Mouse (Mus musculus): Measurements from ENCODE around the gene Spock3.
"Not testable (repeated sequence)": the region's sequence is repeated elsewhere in the genome, so short reads cannot be mapped to it uniquely, and the experiment has no call there.

Spock3 gene

DNA sequence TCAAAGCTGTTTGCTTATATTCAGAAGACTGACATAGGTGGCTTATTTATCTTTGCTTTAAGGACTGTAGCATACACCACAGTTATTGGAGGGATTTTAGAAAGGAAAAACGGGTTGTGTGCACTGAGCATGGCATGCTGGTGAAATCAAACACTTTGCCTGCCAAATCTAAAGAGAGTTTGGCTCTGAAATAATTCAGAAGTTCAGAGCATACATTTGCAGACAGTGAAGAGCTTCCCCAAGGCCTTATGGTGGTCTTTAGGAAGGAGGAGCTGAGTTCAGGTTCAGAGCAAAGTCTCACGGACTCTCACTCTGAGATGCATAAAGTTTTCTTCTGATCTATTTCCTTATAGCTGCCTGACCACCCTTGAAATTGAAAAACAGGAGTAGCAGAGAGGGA is at the start of gene Spock3:
Spock3 (plus strand) TSS at position 301 of the 400 bp plus-strand sequence.
- DNase-seq (ENCODE audit: low spot score in 2 of 2) = no peak

DNA sequence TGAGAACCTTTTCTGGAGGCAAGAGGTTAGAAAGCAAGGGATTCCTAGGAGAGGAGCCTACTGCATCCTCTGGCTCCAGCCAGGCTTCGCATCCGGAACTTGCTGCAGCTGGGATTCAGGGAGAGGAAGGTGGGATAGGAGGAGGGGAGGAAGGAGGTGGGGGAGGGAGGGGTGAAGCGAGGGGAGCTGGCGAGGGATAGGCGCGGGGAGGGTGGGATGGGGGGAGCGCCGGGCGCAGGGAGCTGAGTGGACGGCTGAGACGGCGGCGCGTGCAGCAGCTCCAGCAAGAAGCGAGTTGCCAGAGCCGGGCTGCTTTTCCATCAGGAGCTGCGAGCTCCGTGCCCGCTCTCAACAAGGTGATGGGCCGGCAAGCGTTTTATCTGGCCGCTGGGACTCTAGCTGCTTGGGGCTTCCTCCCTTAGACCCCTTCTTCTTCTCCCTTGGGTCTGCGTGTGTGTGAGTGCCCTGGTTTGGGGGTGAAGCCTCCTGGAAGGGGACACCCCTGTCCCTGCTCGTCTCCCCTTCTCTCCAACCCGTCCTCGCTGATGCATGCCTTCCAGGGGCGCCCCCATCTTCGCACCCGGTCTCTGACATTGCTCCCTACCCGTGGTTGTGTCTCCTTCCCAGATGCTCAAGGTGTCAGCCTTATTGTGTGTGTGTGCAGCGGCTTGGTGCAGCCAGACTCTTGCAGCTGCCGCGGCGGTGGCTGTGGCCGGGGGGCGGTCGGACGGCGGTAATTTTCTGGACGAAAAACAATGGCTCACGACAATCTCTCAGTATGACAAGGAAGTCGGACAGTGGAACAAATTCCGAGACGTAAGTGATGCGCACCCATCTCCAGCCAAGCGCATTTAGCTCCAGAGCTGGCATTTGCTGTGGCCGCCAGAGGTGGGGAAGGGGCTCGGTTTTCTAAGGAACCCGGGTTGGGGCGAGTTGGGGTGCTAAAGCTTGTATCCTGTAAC is 645 bp downstream of the Spock3 start:
- DNase-seq (ENCODE audit: low spot score in 2 of 2) = no peak

DNA sequence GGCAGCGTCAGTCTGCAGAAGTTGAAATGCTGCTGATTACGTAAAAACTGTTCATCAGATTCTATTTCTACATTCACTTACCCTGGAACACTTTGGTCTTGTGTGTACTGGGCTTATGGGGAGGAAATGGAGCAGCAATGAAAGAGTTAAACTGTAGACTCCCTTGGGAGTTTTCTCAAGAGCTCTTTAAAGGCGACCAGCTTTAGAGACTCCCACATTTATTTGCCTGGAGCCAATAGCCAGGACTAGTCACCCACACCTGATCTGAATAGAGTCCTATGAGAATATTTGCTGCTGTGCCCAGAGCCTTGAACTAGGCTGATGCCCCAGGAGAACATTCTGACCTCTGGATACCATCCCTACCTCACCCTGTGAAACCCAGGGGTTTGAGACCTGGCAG is 1.7 kb downstream of the Spock3 start:
- DNase-seq (ENCODE audit: low spot score in 2 of 2) = no peak

DNA sequence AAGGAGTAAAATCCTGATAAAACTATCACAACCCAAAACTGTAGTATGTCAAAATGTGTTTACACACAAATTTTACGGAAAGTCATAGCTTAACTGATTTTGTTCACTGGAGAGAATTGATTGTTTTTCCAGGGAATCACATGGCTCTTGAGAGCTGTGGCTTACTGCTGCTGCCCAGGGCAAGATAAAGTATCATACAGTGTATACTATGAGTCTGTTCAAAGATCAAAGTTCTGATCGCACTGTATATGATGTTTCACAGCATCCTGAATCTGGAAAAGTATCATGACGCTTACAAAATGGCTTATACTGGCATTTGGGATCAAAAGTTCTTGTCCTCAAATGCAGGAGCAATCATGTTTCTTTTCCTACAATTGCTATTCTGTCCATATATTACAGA is 11.8 kb downstream of the Spock3 start:
- DNase-seq (ENCODE audit: low spot score in 2 of 2) = no peak

DNA sequence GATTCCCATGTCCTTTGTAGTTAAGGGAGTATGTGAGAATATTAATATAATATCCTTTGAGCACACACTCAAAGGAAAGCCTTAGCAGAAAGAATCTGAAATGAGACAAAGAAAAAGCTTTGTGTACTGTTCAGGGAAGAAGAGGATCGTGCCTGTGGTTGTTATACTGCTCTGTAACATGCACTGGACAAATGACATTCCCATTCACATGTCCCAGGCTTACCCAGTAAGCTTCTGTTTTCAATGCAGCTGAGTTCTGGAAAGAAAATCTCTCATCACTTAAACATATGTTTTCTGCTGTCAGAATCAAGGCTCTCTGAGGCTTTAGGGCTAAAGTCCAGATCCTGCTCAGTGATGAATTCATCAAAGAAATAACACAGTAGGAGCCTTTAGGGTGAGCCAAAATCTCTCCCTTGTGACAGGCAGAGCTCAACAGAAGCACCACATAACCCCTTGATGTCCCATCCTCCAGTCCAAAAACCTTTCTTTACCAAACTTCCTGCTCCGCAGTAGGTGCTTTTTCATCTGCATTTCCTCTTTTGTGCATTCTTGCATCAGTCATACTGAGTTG is 19.1 kb downstream of the Spock3 start:
- DNase-seq (ENCODE audit: low spot score in 2 of 2) = no peak

DNA sequence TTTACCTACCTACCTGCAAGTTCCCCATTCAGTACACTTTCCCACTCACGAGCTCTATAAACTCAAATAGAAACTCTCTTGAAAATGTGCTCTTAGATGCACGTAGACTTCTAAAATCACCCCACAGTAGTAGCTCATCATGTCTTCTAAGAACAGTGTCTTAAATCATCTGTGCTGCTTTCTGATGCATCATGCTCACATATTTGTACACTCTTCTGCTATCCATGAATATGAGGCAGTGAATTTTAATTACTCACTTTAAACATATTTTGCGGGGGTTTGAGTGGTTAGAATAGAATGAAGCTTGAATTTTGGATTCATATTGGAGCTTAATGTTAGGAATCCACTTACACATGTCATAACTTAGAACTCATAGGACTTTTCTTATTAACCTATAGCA is 138.2 kb downstream of the Spock3 start:
- no peak for DNase-seq (ENCODE audit: low spot score in 2 of 2)

DNA sequence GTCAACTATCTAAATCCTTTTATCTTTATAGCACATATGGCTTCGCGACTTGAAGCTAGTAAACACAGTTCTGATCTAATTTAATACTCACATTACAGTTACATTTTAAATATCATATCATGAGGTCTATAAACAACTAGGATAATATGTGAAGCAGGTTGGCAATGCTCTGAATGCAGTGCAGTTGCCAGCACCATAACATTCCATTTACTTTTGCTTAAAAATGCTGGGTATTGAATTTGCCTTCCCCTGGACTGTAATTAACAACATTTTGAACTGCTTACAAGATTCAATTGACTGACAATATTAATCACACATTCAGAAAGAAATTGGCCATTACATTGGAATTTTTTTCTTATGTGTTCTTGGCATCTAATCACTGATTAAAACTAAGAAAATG is 147.4 kb downstream of the Spock3 start:
- DNase-seq (ENCODE audit: low spot score in 2 of 2) = no peak

DNA sequence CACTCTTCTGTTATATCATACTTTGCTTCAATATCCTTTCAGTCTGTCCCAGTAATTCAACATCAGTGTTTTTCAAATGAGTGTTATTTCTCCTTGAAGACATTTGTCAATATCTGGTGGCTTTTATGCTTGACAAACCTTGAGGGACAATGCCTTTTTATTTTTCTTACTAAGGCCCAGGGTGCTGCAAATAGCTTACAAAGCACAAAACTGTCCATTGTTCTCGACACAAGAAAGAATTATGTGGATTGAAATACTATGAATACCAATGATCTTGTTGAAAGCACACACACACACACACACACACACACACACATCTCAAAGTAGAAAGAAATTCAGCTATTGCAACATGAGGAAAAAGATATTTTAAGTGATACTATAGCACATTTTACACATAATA is 159.0 kb downstream of the Spock3 start:
- no peak for DNase-seq (ENCODE audit: low spot score in 2 of 2)

DNA sequence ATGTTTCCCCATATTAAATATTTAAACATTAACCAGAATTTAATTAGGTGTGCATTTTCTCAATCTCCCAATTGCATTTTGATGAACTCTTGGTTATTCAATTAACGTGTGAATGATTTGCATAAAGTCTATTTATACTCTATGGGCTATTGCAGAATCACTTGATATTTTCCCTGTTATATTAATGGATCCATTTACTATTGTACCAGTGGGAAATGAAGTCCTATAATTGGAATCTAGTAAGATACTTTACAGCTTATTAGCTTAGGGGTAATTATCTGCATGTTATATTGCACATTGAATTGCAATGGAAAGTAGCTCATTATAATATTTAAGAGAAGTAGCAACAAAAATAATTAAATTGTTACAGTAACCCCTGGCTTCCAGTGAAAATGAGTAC is 162.1 kb downstream of the Spock3 start:
- DNase-seq (ENCODE audit: low spot score in 2 of 2) = no peak

DNA sequence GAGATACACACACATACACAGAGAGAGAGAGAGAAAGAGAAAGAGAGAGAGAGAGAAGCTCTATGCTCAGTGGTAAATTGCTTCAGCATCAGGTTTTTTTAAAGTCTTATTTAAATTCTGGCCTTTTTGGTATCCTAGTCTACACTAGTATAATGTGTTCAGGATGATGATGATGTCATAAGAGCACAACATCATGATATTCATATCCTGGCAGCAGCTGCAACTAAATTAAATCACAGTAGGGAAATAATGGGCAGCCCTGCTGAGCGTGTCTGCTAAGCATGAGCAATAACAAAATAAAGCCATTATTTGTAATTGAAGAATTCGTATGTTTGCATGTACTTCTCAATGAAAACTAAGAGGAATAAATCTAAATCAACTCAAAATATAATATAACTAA is 169.7 kb downstream of the Spock3 start:
- no peak for DNase-seq (ENCODE audit: low spot score in 2 of 2)

DNA sequence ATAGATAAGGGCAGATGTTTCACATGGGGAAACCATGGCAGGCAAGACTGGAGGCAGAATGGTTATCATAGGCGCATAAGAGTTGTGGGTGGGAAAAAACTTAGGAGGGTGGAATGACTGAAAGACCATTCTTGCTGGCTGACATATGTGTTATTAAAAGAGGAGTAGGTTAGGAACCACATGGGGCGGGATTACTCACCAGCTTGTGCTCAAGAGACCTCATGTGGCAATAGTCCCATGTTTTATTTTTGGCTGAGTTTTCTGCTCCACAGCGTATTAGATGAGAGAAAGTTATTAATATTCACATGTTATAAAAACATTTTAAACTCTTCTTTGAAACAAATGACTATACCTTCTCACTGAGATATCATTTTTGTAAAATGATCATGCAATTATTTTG is 184.6 kb downstream of the Spock3 start:
- no peak for DNase-seq (ENCODE audit: low spot score in 2 of 2)

DNA sequence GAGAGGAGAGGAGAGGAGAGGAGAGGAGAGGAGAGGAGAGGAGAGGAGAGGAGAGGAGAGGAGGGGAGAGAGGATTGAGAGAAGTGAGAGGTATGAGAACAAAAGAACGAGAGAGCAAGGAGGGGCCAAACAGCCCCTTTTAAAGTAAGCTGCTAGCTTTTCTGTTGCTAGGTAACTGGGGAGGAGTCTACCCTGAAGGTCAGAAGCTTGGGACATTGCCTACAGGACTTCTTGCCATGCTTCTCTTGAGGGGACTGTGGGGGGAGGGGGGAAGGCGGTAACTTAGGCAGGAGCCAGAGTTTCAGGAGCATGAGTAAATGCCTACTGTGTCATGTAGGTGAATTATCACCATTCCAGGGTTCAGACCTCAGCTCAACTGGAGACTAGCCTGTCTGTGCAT is 213.1 kb downstream of the Spock3 start:
- not testable (repeated sequence) for DNase-seq (ENCODE audit: low spot score in 2 of 2)

DNA sequence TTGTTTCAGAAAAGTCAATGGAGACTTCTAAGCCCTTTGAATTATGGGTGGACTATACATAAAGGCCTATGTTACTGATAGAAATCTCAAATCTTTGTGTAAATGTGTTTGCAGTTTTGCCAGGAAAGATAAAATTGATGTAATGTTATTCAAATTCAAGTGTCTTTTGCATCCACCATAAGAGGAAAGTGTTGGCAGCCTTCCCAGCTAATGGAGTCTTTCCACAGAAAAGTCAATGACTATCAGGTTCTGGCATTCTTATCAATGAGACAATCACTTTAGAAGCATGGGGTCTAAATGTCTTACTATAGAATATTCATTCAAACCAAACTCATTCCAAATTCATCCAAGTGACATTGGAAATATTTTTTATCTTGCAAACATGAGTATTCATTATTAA is 214.5 kb downstream of the Spock3 start:
- no peak for DNase-seq (ENCODE audit: low spot score in 2 of 2)

DNA sequence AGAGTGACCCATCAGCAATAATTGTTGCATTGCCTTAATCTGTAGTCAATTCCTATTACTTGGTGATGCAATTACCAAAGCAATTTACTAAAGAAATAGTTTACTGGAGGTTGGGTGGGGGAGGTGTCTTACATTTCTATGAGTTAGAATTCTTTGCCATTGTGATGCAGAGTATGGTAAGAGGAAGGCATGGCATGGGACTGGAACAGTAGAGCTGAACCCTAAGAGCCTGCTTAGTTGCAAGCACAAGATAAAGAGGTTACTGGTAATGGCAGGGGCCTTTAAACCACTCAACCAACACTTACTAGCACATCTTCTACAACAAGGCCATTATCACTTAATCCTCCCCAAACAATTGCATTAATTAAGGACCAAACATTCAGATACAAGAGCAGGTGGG is 219.1 kb downstream of the Spock3 start:
- no peak for DNase-seq (ENCODE audit: low spot score in 2 of 2)

DNA sequence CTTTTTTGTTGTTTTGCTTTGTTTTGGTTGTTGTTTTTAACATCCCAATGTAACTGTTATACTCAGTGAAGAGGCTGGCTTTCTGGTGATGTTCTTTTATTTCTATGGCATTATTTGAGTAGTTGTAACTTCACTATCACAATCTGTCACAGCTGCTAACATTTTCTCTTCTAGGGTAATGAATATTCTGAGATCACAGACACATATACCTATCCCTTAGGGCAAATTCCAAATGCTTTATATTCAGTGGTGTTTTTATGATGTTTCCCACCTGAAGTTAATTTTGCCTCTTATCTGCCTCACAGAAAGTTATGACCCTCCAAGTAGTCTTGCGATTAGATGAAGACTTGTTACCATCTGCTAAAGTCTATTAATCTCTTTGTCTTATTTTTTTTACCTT is 230.5 kb downstream of the Spock3 start:
- DNase-seq (ENCODE audit: low spot score in 2 of 2) = no peak

DNA sequence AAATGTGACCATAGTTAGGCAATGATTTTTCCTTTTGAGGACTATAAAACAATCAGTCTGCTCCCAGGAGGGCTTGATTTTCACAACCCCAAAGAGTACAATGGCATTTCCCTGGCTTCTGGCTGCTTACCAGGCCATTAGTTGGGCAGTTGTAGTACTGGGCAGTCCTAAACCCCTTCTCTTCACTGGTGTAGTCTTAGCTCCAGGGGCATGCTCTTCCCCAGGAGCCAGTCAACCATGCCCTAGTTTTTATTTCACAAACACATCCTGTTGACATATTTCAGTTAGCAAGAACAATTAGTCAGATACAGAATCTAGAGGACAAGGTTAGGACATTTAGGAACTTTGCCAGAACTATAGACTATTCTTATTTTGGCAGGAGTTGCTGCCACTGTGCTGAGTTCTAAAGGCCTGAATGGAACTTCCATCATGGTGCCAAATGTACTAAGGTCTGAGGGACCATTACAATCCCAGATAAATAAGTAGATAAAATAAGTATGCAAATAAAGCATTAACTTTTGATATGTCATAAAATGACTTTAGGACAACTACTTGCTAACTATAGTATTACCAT is 308.1 kb downstream of the Spock3 start:
- DNase-seq (ENCODE audit: low spot score in 2 of 2) = no peak

DNA sequence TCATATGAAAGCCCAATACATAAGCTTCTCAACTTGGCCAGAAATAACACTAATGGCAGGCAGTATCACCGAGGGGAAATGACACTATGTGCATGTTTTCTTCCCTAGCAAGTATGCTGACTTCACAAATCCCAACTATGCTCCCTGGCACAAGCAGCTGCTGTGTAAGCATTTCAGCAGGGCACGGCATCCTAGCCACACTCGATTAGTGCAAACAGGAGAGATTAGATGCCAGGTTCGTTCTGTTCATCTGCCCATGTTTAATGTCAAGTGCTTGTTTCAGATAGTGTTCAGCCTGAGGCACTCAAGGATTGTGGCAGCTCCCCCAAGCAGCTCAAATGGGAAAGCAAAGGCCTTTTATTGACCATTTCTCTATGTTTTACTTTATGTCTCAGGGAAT is 311.7 kb downstream of the Spock3 start:
- DNase-seq (ENCODE audit: low spot score in 2 of 2) = no peak

DNA sequence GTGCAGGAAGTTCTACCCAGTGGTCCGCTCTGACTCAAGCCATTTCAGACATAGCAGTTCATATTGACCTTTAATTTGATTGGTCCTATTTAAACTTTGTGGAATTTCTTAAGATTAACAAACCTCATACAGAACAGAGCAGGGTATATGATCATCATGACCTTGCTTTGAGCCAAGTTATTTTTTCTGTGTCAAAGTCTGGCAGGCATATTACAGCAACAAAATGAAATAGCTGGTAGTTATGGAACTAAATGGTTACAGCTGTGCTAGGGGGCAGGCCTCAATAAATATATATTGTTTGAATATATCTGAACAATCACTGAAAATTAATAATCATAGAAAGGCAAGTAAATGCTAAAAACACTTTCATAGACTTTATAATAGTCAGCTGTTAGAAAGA is 384.6 kb downstream of the Spock3 start:
- no peak for DNase-seq (ENCODE audit: low spot score in 2 of 2)

DNA sequence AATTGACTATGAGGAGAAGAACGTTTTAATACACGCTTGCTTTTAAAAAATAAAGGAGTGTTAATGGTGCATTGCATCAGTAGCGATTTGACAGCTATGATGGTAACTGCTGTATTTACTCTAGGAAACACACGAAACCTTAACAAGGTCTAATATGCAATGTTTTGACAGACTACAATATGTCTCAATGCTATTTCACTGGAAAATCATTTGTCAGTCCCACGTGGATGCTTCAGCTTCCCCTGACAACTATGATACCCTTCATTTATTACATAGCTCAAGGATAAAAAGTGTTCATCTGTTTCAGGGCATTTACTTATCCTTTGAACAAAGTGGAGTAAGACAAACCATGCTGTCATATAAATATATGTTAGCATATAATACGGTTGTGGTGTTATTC is 417.8 kb downstream of the Spock3 start:
- DNase-seq (ENCODE audit: low spot score in 2 of 2) = no peak

DNA sequence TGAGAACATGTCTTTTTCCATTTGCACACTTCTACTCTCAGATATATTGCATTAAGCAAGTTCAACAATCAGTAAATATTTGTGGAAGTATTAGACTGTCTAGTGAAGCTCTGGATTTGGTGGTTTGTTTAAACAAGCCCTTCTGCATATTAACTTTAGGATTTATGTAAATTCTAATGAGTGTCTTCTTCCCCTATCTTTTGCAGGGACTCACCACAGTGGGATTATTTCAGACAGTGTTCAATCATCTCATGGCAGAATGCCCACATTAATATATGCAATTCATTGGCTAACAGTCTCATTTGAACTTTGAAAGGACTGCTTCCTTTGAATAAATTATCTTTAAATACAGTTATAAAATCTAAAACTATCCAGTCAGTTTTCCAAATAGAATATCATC is 446.9 kb downstream of the Spock3 start:
- no peak for DNase-seq (ENCODE audit: low spot score in 2 of 2)

Measured in spleen, postnatal 10 days (tissue).